Mouse (Mus musculus): ENCODE data around the gene Zfp609.
A peak's percentile ranks its signal among the peaks of the same experiment; 100 is the strongest.
"Not testable (repeated sequence)": the region's sequence is repeated elsewhere in the genome, so short reads cannot be mapped to it uniquely, and the experiment has no call there.

Gene Zfp609

GRCm38 (mm10) chr9:65675461-65676357 lies 151.7 kb downstream of the Zfp609 start:
- DNase-seq (ENCODE audit: low spot score in 2 of 2): no peak

- DNase-seq (ENCODE audit: low spot score in 2 of 2): no peak
Measured at GRCm38 (mm10) chr9:65672996-65673395, 154.4 kb downstream of the Zfp609 start.

GRCm38 (mm10) chr9:65671431-65671931 lies 155.9 kb downstream of the Zfp609 start:
- no peak for DNase-seq (ENCODE audit: low spot score in 2 of 2)

- no peak for DNase-seq (ENCODE audit: low spot score in 2 of 2)
Measured at GRCm38 (mm10) chr9:65667701-65668100, 159.7 kb downstream of the Zfp609 start, which contains the start of gene Oaz2. Gene Oaz2, plus strand, starts transcription at chr9:65668001.

GRCm38 (mm10) chr9:65666042-65666441 lies 161.3 kb downstream of the Zfp609 start:
- peak; percentile 36 to 55 for DNase-seq (ENCODE audit: low spot score in 2 of 2)

- DNase-seq (ENCODE audit: low spot score in 2 of 2): peak in 1 of 2 experiments; percentile 39
Measured at GRCm38 (mm10) chr9:65664163-65664562, 163.2 kb downstream of the Zfp609 start.

- DNase-seq (ENCODE audit: low spot score in 2 of 2): no peak
Measured at GRCm38 (mm10) chr9:65661493-65661892, 165.9 kb downstream of the Zfp609 start.

- DNase-seq (ENCODE audit: low spot score in 2 of 2): no peak
Measured at GRCm38 (mm10) chr9:65661029-65661428, 166.3 kb downstream of the Zfp609 start.

- no peak for DNase-seq (ENCODE audit: low spot score in 2 of 2)
Measured at GRCm38 (mm10) chr9:65657218-65657617, 170.1 kb downstream of the Zfp609 start.

GRCm38 (mm10) chr9:65655540-65655939 lies 171.8 kb downstream of the Zfp609 start:
- DNase-seq (ENCODE audit: low spot score in 2 of 2): peak in 1 of 2 experiments; percentile 12

- no peak for DNase-seq (ENCODE audit: low spot score in 2 of 2)
Measured at GRCm38 (mm10) chr9:65654700-65655237, 172.6 kb downstream of the Zfp609 start.

- no peak for DNase-seq (ENCODE audit: low spot score in 2 of 2)
Measured at GRCm38 (mm10) chr9:65653741-65654140, 173.6 kb downstream of the Zfp609 start.

GRCm38 (mm10) chr9:65651957-65652356 lies 175.4 kb downstream of the Zfp609 start:
- not testable (repeated sequence) for DNase-seq (ENCODE audit: low spot score in 2 of 2)

- no peak for DNase-seq (ENCODE audit: low spot score in 2 of 2)
Measured at GRCm38 (mm10) chr9:65649997-65650396, 177.4 kb downstream of the Zfp609 start.

GRCm38 (mm10) chr9:65648730-65649129 lies 178.6 kb downstream of the Zfp609 start:
- no peak for DNase-seq (ENCODE audit: low spot score in 2 of 2)

- DNase-seq (ENCODE audit: low spot score in 2 of 2): no peak
Measured at GRCm38 (mm10) chr9:65646782-65647181, 180.6 kb downstream of the Zfp609 start.

GRCm38 (mm10) chr9:65645984-65646383 lies 181.4 kb downstream of the Zfp609 start:
- no peak for DNase-seq (ENCODE audit: low spot score in 2 of 2)

GRCm38 (mm10) chr9:65644960-65645359 lies 182.4 kb downstream of the Zfp609 start:
- no peak for DNase-seq (ENCODE audit: low spot score in 2 of 2)

GRCm38 (mm10) chr9:65642546-65642945 lies 184.8 kb downstream of the Zfp609 start:
- DNase-seq (ENCODE audit: low spot score in 2 of 2): no peak
